Mouse (Mus musculus): ENCODE measurements around the gene Olfr697.

DNA sequence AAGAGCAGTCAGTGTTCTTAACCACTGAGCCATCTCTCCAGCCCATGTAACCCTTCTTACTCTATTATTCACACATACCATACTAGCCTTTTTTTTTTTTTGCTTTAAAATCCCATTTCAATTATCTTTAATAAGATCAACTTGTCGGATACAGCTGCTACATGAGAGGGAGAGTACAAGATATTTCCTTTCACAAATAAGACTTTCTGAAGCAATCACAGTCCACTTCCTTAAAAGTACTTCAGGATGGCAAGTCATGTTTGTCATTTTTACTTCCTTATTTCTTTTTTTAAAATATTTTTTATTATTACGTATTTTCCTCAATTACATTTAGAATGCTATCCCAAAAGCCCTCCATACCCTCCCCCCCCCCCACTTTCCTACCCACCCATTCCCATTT lies 16.6 kb upstream of the Olfr697 start:
- no peak for TF ChIP-seq CTCF (IDR thresholded peaks at IDR 0.05; ENCODE audit: low read depth, low read length)
- TF ChIP-seq GATA1 (IDR thresholded peaks at IDR 0.05; ENCODE audit: borderline replicate concordance, low read length) = no peak
- TF ChIP-seq POLR2AphosphoS5 (IDR thresholded peaks at IDR 0.05; ENCODE audit: insufficient replicate concordance, low read depth, low read length) = no peak
- TF ChIP-seq TAL1 (conservative IDR thresholded peaks at IDR 0.05; ENCODE audit: low read depth, low read length) = no peak
- TF ChIP-seq GATA2 (IDR thresholded peaks at IDR 0.05; ENCODE audit: borderline replicate concordance, low read depth, low read length) = no peak

Data from G1E (cell line).